Mouse (Mus musculus) brain, adult 2 months (tissue): Measurements from ENCODE around the gene Hspb6.
A peak's percentile ranks its signal among the peaks of the same experiment; 100 is the strongest.

ENCODE experiments used
- DNase-seq: peaks from one replicate; pipeline ENCODE4 v3.0.0; 2011; ENCODE audit warnings: low read depth, low spot score

Gene Hspb6

GRCm38 (mm10) chr7:30553021-30553589 lies 1.1 kb downstream of the Hspb6 start:
- peak; percentile 59 for DNase-seq

- DNase-seq = no peak
Observed at GRCm38 (mm10) chr7:30553810-30554584, 2.0 kb downstream of the Hspb6 start.

DNA sequence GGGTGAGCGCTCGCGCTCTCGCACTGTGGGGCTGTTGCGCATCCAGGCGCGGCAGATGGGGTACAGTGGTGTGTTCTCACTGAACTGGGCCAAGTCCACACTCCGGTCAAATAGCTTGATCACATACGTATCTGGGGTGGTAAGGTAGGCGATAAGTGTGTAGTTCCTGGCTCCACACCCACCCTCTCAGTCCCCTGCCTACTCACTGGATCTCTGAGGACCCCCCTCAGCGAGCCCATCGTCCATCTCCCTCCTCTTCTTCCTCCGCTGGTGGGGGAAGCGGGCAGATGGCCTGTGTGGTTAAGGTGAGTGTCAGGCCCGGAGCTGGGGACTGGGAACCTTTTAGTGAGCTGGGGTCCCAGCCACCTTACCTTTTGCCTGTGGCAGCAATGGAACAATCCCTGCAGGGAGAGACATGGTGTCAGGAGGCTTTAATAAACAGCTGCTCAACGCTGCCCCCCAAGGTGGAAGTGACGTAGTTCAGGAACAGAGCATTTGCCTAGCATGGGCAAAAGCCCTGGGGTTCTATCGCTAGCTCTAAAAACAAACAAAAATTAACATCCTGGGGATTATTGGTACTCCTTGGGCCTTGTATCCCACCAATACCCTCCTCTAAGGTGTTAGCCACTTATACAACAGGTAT lies 5.0 kb downstream of the Hspb6 start:
- no peak for DNase-seq

GRCm38 (mm10) chr7:30557901-30558514 lies 6.0 kb downstream of the Hspb6 start:
- DNase-seq = peak; percentile 39

- DNase-seq = peak; percentile 36
Observed at GRCm38 (mm10) chr7:30558656-30559442, 6.9 kb downstream of the Hspb6 start.

DNA sequence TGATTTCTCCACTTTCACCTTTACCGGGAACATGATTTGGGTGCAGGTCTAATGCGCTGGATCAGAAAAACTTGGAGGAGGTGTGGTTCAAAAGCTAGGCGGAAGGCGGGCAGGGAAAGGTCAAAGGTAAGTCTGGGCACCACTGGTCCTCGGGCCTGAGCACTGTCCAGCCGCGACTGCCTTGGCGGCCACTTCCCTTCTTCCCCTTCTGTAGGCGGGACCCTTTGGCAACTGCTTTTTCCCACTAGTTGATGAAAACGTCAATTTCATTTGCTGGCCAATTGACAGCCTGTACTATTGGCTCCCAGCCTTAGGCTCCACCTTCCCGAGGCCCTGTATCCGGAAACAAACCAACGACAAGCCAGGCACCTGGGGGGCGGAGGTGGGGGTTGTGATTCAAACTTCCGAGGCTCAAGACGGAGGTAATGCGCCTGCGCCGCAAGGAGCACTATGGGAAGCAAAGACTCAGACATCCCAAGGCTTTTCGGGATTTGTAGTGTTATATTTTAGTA lies 7.5 kb downstream of the Hspb6 start, which contains the start of gene Lin37:
Gene Lin37, minus strand, starts transcription at position 396 of the 512 bp plus-strand sequence.
- peak; percentile 100 for DNase-seq

DNA sequence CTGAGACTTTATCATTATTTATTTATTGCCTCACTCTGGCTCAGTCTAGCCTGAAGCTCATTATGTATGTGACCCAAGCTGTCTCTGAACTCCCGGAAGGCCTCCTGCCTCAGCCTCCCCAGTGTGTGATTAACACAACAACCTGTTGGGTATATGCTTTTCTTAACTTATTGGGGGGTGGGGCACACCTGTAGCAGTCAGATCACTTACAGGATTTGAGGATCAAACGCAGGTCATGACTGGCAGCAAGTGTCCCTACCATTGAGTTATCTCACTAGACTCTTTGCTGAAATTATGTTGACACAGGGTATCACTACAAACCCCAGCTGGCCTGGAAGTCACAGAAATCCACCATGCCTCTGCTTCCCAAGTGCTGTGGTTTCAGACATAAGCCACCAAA lies 8.3 kb downstream of the Hspb6 start:
- DNase-seq = no peak

DNA sequence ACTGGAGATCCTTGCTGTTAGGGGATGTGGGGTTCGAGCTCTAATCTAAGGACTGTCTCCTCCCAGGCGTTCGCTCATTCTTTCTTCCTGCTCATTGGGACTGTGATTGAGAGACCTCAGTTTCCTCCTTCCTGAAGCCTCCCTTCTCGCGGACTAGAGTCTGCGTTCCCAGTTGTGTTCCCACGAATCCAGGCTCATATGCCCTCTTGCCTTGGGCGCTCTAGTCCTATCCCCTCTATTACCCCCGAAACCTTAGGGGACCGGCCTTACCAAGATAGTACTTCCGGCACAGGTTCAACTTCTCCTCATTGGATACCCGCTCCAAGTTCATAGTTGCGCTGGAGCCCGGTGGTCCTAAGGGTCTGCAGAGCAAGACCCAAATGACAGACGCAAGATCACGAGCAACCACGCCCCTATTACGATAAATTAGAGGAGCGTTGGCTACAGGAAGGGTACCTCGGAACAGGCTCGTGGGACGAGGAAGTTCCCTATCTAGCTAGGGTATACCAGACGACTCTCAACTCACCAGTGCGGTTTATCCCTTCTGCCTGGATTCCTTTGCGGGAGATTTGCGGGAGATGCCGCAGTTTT lies 10.6 kb downstream of the Hspb6 start:
- DNase-seq = peak; percentile 40

DNA sequence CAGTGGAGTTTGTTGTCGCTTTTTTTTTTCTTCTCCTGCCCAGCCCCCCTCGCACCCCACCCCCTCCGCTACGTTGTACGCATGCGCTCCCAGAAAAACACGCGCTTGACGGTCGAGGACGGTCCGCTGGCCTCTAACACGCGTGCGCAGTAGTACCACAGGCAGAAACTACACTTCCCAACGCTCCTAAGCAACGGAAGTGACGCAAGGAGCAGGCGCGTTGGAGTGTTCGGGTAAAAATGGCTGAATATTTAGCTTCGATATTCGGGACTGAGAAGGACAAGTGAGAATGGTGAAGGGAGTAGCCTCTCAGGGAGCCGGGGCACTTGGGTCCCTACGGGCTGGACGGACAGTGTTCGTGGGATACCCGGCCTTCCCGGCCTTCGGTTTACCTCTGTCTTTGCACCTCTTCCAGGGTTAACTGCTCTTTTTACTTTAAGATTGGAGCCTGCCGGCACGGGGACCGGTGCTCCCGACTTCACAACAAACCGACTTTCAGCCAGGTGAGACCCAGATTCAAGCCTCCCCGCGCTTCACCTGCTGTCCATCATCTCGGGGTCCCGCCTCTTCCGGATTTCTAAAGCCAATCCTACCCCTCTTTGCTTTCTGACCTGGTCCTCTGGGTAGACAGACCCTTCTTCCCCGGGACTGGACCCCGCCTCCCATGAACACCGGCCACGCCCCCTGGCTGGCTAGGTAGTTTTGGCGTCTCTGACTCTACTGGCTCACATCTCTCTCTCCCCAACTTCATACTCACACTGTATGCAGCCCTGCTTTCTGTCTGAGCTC lies 11.3 kb downstream of the Hspb6 start, which contains the start of the genes U2af1l4, Gm49396 and Psenen:
Gene U2af1l4, plus strand, starts transcription at position 185 of the 789 bp plus-strand sequence.
Gene Gm49396, plus strand, starts transcription at position 228 of the 789 bp plus-strand sequence.
Gene Psenen, minus strand, starts transcription at position 511 of the 789 bp plus-strand sequence.
- peak; percentile 99 for DNase-seq

GRCm38 (mm10) chr7:30563906-30564280 lies 11.9 kb downstream of the Hspb6 start:
- peak; percentile 44 for DNase-seq

DNA sequence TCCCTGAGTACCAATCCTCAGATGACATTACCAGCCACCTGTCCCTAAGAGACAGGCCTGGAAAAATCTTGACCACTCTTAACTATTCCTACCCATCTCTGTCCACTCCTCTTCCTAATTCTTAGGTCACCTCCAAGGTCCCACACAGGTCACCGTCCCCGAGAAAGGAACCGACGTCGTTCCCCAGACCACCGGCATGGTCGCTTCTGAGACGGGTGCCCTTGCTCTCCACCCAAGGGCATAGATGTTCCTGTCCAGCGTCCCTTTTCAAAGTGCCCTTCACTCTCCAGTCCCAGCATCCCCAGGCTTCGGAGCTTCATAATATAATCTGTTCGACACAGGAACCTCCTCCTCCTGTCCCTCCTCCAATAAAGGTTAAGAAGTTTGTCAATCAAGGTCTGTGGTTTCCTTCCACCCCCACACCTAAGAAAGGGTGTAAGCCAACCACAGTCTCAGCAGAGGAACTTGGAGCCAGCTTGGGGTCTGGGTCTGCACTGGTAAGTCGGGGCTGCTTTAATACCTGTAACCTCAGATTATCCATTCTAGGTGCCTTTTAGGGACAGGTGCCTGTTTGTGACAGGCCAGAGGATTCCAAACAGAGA lies 13.1 kb downstream of the Hspb6 start, which contains the start of gene Igflr1:
Gene Igflr1, plus strand, starts transcription at position 458 of the 602 bp plus-strand sequence.
- no peak for DNase-seq

DNA sequence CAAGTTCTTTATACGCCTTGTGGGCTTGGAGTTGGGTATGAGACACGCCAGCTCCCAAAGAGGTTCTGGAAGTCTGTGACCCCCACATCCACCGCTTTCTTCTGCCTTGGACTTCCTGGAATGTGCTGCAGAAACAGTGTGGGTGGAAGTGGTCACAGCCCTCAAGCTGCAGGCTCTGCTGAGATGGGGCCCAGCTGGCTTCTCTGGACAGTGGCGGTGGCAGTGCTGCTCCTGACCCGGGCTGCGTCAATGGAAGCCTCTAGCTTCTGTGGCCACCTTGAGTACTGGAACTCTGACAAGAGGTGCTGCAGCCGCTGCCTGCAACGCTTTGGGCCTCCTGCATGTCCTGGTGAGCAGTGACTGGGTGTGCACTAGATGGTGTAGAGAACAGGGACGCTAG lies 14.1 kb downstream of the Hspb6 start:
- DNase-seq = no peak

DNA sequence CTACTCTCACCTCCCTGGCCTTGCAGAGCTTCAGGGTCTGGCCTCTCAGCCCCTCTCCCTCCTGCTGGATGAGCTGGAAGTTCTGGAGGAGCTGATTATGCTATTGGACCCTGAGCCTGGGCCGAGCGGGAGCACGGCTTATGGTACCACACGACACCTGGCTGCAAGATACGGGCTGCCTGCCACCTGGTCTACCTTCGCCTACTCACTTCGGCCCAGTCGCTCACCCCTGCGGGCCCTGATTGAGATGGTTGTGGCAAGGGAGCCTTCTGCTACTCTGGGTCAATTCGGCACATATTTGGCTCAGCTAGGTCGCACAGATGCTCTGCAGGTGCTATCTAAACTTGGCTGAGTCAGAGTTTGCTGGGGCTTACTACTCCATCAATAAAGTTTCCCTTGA lies 15.6 kb downstream of the Hspb6 start:
- no peak for DNase-seq

DNA sequence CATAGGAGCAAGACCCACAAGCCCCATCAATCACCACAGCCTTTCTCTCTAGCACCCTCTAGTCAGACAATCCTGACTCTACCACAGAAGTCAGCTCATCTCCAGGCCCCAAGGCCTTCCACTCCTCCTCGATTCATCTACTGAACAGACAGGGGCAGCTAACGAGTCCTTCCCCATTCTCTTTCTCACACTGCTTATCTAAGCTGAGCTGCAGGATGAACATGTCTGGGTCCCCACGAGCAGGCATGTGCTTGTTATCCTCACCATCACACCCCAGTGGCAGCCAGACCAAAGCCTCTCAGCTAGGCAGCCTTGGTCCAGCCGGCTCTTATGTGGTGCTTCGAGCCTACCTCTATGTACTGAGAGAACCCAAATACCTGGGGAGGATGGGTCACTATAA lies 20.4 kb downstream of the Hspb6 start:
- DNase-seq = no peak

DNA sequence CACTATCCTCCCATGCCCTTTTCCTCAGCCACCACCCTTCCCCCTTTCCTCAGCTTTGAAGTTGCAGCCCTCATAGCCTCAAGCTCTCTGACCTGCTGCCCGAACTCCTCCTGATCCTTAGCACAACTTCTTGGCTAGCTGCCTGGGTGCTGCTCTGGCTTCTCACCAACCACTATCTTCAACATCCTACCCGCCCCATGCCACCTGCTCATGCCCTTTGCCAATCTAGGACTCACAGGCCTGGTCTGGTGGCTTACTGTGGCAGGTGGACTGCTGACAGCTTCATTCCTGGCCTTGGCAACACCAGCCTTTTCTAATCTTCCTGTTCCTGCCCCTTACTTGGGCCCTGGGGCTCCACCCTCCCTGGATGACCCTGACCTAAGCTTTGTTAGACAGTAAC lies 21.0 kb downstream of the Hspb6 start:
- peak; percentile 81 for DNase-seq

DNA sequence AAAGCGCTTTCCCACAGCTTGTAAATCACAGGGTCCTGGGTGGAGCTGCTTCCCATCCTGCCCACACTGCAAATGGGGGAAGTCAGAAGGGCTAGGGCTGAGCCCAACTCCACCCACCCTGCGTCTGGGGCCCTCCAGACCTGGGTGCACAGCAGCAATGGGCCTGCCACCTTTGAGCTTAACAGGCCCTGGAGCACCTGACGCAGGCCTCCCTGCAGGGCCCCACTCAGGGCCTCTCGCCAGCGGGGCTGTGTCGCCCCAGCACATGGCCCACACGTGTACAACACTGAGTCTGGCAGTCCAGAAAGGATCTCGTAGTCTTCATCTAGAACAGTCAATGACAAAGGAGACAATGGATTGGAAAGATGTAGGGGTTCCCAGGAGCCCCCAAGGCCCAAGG lies 28.0 kb downstream of the Hspb6 start:
- DNase-seq = no peak

GRCm38 (mm10) chr7:30581547-30581946 lies 29.6 kb downstream of the Hspb6 start:
- DNase-seq = no peak

DNA sequence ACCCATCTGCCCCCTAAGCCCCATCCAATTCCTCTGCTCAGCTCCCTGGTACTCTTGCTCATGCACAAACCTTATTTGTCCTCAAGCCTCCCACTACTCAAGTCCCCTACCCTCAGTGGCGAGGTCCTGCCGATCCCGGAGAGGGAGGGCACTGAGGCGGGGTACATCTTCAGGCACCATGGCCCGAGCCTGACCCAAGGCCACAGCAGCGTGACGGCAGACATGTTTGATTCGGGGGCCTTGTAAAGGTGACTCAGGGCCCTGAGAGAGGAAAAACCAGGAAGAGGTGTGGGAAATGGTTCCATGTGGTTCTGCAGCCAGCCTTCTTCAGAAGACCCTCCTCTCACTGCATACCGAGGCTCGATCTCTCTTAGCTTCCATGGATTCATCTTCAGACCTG lies 32.4 kb downstream of the Hspb6 start:
- DNase-seq = no peak

- DNase-seq = no peak
Observed at GRCm38 (mm10) chr7:30585170-30585569, 33.2 kb downstream of the Hspb6 start.
